Mouse (Mus musculus) regulatory T cell (primary cell): ENCODE data around the gene Ctnna3.

Source experiments
- in situ Hi-C: fragments of 300-600 bp; cut with MboI, MseI; formaldehyde crosslinking; loops from one replicate; pipeline ENCODE4 v1.15.1; 2025; ENCODE audit warnings: high pct_unique_total_duplicates

Gene Ctnna3

GRCm38 (mm10) chr10:63689233-63689632 is 259.3 kb downstream of the Ctnna3 start:
- in situ Hi-C loops: no loop called here

DNA sequence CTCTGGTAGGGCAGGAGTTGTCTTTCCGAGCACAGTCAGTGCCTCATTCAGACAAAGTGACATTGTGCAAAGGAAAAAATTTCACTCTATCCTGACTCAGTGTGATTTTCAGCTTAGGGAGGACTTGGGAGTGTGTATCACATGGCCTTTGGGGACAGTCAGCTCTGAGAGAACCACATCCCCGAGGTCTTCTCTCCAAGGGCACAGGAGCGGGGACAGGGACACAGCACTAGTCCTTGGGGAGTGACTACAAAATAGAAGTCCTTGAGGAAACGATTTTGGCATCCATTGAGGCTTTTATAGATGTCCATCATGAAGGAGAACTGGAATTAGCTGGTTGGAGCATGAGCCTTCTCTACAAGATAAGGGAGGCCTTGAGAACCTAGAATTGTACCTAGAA is 259.8 kb downstream of the Ctnna3 start:
- in situ Hi-C loops: loop anchor here (5.0 kb wide), 1 partner anchor 107 kb away; no protein-coding TSS in a partner anchor

DNA sequence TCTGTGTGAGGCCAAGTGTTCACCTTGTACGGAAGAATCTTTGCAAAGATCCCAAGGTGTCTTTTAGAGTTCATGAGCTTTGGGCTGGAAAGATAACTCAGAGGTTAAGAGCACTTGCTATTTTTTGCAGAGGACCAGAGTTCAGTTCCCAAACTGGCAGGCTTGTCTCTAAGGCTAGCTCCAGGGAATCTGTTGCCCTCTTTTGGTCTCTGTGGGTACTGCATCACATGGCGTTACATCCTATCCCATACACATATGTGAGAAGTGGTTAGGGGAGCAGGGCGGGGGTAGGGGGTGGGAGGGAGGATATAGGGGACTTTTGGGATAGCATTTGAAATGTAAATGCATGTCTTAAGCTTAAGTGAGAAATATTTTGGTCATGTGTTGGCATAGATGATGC is 262.1 kb downstream of the Ctnna3 start:
- in situ Hi-C loops: loop anchor here (5.0 kb wide), 1 partner anchor 110 kb away; no protein-coding TSS in a partner anchor

DNA sequence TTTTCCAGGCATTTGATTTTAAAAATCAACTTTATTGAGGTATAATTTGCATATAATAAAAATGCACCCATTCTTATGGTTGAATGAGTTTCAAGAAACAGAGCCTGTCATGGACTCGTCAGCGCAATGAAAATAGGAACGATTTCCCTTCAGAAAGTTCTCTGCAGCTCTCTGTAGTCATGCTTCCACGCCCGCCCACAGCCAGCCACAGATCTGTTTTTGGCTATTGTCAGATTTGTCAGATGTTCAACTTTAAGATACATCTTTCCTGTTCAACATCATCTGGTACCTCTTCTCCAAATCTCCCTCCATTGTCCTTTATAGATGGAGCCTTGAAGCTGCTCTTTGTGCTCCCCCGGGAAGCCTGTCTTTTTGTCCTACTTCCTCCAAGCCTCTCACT is 280.3 kb downstream of the Ctnna3 start:
- in situ Hi-C loops: no loop called here

GRCm38 (mm10) chr10:63712530-63712929 is 282.6 kb downstream of the Ctnna3 start:
- in situ Hi-C loops: no loop called here

DNA sequence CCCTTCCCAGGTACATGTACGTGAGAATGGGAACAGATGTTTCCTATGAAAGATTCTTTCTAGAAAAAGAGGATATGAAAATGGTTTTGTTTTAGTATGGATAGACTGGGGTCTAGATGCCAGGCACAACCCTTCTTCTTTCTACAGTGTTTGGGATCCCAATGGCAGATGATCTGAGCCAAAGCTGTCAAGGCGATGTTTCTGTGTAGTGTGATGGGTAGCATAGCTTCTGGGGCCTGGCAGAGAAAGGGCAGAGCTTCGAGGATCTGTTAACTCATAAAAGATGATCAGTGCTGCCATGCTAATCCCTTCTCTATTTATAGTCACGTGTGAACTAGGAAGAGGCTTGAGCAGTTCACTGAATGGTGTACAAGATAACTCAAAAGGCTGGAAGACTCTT is 284.3 kb downstream of the Ctnna3 start:
- in situ Hi-C loops: no loop called here

- in situ Hi-C loops: no loop called here
These were observed 339.0 kb downstream of the Ctnna3 start for GRCm38 (mm10) chr10:63768871-63769270.

- in situ Hi-C loops: no loop called here
These were observed 341.8 kb downstream of the Ctnna3 start for GRCm38 (mm10) chr10:63771656-63772055.

DNA sequence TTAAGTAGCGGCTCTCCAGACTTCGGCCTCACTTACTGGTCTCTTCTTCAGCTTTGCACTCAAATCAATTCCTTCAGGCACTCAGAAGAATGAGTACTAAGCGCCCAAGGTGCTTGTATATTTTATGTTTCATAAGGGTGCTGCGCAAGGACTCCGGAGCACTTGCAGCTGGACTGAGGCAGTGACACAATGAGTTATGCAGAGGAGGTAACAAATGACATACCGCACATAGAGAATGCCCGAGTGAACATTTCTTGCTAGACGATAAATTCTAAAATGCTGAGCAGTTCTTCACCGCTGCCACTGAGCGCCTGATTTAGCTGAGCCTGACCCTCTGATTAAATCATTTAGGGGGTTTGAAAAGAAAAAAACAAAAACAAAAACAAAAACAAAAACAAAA is 342.2 kb downstream of the Ctnna3 start:
- in situ Hi-C loops: no loop called here

DNA sequence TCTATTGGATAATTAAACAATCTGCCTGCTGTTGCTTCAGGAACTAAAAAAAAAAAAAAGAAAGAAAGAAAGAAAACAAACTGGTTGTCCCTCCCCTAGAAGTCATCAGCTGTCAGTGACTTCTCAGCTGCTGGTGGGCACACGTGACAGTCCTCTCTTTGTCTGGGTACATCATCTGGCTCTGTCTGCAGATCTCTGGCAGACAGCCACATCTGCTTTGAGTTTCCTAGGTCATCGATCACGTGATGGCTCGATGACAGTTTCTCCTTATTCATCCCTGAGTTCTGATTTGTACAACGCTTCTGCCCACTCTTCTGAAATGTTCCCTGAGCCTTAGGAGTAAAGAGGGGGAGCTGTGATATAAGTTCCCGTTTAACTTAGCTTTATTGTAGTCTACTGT is 352.1 kb downstream of the Ctnna3 start:
- in situ Hi-C loops: no loop called here

DNA sequence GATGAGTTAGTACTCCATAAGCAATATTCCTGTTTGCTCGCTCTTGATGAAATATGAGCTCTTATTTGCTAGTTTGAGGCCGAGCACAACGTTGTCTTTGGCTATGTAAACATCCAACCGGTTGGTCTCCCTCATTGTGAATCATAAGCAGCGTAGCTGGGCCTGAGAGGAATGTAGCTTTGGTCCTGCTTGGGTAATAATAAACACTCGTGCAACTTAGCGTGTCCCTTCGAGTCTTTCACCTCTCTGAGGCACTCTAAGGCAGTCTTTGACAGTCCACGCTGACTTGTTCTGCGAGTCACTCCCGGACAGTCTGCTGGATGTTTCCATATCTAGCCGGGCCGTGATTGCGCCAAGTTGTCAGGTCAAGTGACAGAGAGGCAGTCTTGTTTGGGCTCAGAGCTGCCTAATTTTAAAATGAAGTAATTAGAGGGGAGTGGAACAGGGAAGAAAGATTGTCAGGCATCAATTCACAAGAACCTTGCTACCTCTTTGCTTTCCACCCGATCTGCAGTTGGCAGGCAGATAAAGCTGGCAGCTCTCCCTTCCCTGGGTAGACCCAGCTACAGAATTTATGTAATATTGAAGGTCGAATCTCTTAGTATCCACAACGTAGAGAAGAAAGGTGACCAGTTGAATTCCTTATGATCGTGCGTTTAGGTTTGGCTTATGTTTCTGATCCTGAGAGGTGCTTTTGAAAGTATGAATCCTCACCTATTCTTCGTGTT is 355.1 kb downstream of the Ctnna3 start:
- in situ Hi-C loops: no loop called here

- in situ Hi-C loops: no loop called here
These were observed 356.5 kb downstream of the Ctnna3 start for GRCm38 (mm10) chr10:63786390-63786789.

DNA sequence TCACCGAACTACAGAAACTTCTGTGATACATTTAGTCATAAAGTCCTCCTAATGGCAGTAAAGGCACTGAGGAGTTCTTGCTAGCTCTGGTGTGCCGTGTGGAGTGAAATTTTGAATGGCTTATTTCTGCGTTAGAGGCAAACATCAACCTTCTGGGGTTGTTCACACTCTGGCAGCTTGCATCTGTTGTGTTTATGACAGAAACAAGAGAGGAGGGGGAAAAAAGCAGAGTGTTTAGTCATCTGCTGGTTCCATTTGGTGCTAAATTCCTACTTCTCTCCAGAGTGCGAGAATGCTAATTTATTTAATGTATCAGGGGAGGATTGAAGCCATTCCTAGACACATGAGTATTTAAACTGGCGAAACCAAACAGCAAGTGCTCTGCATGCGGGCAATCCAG is 374.0 kb downstream of the Ctnna3 start:
- in situ Hi-C loops: no loop called here

DNA sequence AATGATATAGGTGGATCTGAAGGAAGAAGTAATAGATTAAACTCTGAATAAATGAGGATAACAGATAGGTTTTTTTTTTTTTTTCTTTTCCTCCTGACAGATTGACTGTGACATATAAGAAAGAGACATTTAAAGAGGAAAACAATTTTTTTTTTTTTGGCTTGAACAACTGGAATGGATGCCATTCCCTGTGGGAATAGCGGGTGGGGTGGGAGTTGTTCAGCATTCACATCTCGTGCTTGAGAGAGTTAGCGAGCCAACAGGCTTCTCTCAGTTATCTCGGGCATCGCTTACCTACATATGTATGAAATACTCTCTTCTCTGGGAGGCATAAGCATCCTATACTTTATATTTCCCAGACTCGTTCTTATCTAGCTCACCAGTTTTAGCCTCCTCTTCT is 375.7 kb downstream of the Ctnna3 start:
- in situ Hi-C loops: no loop called here

DNA sequence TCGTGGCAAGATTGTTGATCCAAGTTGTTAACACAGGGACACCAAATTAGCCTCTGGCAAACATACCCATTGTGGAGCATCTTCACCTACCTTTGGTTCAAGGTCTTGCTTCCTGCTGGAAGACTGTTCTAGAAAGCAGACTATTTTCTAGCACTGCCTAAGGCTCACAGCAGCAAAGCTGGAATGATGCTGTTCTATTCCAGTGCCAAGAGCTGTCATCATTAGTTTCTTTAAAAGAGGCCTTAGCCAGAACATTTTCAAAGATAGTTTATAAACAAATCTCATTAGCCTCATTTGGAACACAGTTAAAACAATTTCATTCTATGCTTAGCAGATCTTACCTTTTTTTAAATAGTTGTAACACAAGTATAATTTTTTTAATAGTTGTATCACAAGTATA is 376.4 kb downstream of the Ctnna3 start:
- in situ Hi-C loops: no loop called here

DNA sequence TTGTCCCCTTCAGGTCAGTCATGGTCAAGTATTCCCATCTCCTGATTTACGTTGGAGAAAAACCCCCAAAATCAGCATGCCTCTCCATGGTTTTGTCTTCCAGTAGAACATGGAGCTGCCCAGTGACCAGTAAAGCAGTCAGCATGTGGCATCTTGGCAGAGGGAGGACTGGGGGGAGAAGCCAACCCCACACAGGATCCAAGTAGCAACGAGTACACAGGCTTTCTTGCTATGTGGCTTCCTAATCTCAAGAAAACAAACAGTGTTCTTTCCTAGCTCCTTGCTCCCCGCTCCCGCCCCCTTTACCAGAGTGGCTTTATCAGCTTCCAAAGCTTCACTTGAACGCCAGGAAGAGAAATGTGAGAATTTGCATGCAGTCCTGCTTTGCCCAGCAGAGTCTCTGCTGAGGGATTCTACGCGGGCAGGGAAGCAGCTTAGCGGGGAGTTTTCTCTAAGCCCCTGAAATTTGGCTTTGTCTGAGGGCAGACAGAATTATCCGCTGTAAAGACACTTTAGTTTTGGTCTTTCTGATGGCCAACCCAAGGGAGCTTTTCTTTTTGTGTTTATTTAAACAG is 380.2 kb downstream of the Ctnna3 start:
- in situ Hi-C loops: no loop called here

DNA sequence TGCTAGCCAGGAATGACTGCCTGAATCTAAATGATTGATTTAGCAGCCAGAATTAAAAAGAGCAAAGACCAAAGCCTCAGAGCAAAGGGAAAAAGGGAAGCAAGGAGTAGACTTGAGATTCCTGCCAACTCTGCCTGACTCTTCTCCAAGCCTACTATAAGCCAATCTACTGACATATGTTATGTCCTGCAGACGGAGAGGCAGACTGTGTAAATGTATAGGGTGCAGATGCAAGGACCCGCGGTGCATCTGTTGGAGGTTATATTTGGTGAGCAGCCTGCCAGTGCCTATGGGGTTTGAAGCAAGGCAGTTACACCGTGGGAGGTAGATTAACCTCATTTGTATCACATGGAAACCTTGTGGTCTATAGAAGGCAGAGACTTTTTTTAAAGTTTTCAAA is 409.1 kb downstream of the Ctnna3 start:
- in situ Hi-C loops: no loop called here

GRCm38 (mm10) chr10:63851946-63852345 is 422.0 kb downstream of the Ctnna3 start:
- in situ Hi-C loops: no loop called here

DNA sequence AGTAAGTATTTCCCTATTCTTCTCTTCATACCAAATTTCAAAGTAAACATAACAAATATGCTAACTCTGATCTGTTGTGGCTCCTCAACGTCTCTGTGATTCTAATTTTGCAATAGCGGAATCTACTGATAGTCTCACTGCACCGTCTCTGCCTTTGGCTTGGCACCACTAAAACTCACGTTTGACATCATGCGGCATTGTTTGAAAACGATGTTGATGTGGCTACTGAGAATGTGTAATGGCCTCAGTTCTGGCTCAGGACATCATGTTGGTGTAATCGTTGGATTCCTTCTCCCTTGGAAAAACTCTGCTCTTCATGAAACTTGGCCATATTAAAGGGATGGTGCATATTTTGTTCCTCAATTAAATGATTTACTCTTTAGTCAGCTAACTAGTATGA is 439.2 kb downstream of the Ctnna3 start:
- in situ Hi-C loops: no loop called here

- in situ Hi-C loops: no loop called here
These were observed 450.6 kb downstream of the Ctnna3 start for GRCm38 (mm10) chr10:63880462-63880903.

- in situ Hi-C loops: no loop called here
These were observed 456.7 kb downstream of the Ctnna3 start for GRCm38 (mm10) chr10:63886449-63887088.

GRCm38 (mm10) chr10:63894612-63895011 is 464.7 kb downstream of the Ctnna3 start:
- in situ Hi-C loops: no loop called here

DNA sequence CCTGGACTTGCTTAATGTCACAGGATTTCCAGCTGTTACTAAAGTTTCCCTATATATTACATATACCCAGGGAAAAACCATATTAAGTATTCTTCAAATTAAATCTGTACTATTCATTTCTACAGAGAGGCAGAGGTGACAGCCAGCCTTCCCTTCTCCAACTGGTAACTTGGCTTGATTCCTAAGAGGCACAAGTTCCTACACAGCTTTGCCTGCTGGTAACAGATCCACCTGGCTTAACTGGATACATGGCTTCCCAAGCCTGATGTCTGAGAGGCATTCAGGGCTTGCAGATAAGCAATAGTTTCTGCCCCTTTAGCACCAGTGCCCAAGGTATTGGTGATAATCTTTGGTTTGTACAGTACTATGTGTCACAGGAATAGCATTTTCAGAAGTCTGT is 470.0 kb downstream of the Ctnna3 start:
- in situ Hi-C loops: no loop called here
